ENCODE assay signal across 11 mouse cellular contexts in the genomic region with DNA sequence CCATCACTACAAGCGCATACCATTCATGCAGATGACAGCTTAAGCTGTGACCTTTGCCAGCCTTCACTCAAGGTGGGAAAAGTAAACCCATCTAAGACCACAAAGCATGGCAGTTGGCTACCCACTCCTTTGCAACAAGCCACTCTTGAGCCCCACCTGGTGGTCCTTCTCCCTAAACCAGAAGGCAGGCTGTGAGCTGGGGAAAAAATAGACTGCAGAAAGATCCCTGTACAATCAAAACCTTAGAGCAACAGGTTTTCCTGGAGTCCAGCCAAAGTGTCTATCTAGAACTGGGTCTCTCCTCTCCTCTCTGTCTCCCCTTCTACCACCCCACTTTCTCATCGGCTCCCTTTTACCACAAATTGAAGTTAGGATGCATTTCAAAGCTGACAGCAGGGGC.
DNase-seq lines count a peak whose midpoint lies in the region; ATAC-seq and TF ChIP-seq lines count a peak whose summit lies in the region.
"Had no signal": no experiment of that assay in that cellular context is flagged by ENCODE, and none has a peak within 500 bp of the region (broad histone marks: within the 10 kb centered on the region; RNA-seq: fewer than 3 reads in every experiment).

No protein-coding gene starts in this region.

- no peak for ATAC-seq in erythroid progenitor cell, adult 5-6 weeks (replicated peaks; ENCODE audit: low FRiP score, poor library complexity, severe bottlenecking)
- ATAC-seq in CD4-positive, CD25-positive, alpha-beta regulatory T cell, adult 4 months: no peak

- no peaks in the 10 kb centered on the region for H3K36me3 ChIP-seq in heart, embryonic 10.5 days
- H3K36me3 ChIP-seq in E14TG2a.4 (ENCODE audit: insufficient read depth, low read length): no peaks in the 10 kb centered on the region
- H3K36me3 ChIP-seq: embryonic facial prominence, embryonic 13.5 days; midbrain, embryonic 12.5 days had no signal

- no peak overlapping the region for H3K4me3 ChIP-seq in heart, embryonic 10.5 days
- H3K4me3 ChIP-seq in E14TG2a.4 (replicated peaks; ENCODE audit: low read length): no peak overlapping the region
- H3K4me3 ChIP-seq: embryonic facial prominence, embryonic 13.5 days; midbrain, embryonic 12.5 days had no signal

- DNase-seq in heart, adult 11 months: peak; percentile 80
- no peak for DNase-seq in heart, embryonic 10.5 days (ENCODE audit: low spot score)
- DNase-seq in cerebellum, postnatal 36 days: peak; percentile 24 to 25
- DNase-seq in layer of hippocampus, adult 9-11 months: peak; percentile 28
- no peak for DNase-seq in thymus, postnatal 25 days

- TF ChIP-seq CTCF in E14TG2a.4 (conservative IDR thresholded peaks at IDR 0.05; ENCODE audit: low read length): peak; percentile 50

- H3K27ac ChIP-seq in heart, embryonic 10.5 days: no peak overlapping the region
- H3K27ac ChIP-seq: embryonic facial prominence, embryonic 13.5 days; midbrain, embryonic 12.5 days had no signal

- no peaks in the 10 kb centered on the region for H3K27me3 ChIP-seq in heart, embryonic 10.5 days (ENCODE audit: insufficient read depth, poor library complexity, severe bottlenecking)
- peaks cover 18% of the 10 kb centered on the region for H3K27me3 ChIP-seq in E14TG2a.4 (ENCODE audit: insufficient read depth, low read length)
- H3K27me3 ChIP-seq: CH12.LX; embryonic facial prominence, embryonic 13.5 days; midbrain, embryonic 12.5 days had no signal

- H3K4me1 ChIP-seq in heart, embryonic 10.5 days: peaks cover 12% of the 10 kb centered on the region; the same call in 1 of the 2 replicates
- H3K4me1 ChIP-seq in E14TG2a.4 (replicated peaks; ENCODE audit: low read depth, low read length): peaks cover 43% of the 10 kb centered on the region
- H3K4me1 ChIP-seq: embryonic facial prominence, embryonic 13.5 days had no signal

- H3K9me3 ChIP-seq in heart, embryonic 10.5 days: no peaks in the 10 kb centered on the region
- no peaks in the 10 kb centered on the region for H3K9me3 ChIP-seq in E14TG2a.4 (ENCODE audit: low read length)
- H3K9me3 ChIP-seq: embryonic facial prominence, embryonic 13.5 days; midbrain, embryonic 12.5 days had no signal

- WGBS in heart, embryonic 10.5 days: 6% methylated on average over 2 of the region's 2 CpGs

Comparison
In these comparisons a context has a peak if more than half of its experiments do, and no peak if none do; other contexts are left out.
1. DNase-seq: peak in heart, adult 11 months (single experiment), cerebellum, postnatal 36 days (2 of 2) and layer of hippocampus, adult 9-11 months (single experiment); none in heart, embryonic 10.5 days (single experiment) and thymus, postnatal 25 days (single experiment).